Mouse (Mus musculus) hindbrain, embryonic 14.5 days (tissue): ENCODE measurements at regions not wholly inside any gene's neighbourhood (a gene's known extent, or its start where the extent isn't known, plus 50 kb on each side); places are given as distances from the start of the nearest gene placed in this dataset.

Experiments used
- ATAC-seq: fragments of 200-750 bp; cut with Nextera tagmentation; 2 replicates; pipeline ENCODE4 v1.8.0; 2017; ENCODE audit warnings: moderate number of reproducible peaks, mild to moderate bottlenecking, moderate TSS enrichment, moderate library complexity; ENCODE audit not compliant: low FRiP score
- DNase-seq: peaks from one replicate; pipeline ENCODE4 v3.0.0-alpha.2; 2015; ENCODE audit warnings: low spot score
- H3K27ac ChIP-seq: fragments of 300-500 bp; sonication (generic); 2 replicates; pipeline ENCODE4 v1.5.1; 2014; ENCODE audit warnings: mild to moderate bottlenecking, moderate library complexity
- H3K27me3 ChIP-seq: fragments of 300-500 bp; sonication (generic); 2 replicates; pipeline ENCODE4 v1.6.1; 2014; ENCODE audit warnings: mild to moderate bottlenecking, low read length, mixed read lengths; ENCODE audit not compliant: control insufficient read depth, insufficient read depth
- H3K36me3 ChIP-seq: fragments of 300-500 bp; sonication (generic); replicated peaks from 2 replicates; pipeline ENCODE4 v1.6.1; 2014; ENCODE audit not compliant: control insufficient read depth, insufficient read depth
- H3K4me1 ChIP-seq: fragments of 300-500 bp; sonication (generic); replicated peaks from 2 replicates; pipeline ENCODE4 v1.6.1; 2014; ENCODE audit warnings: antibody characterized with exemption, low read length, mixed read lengths; ENCODE audit not compliant: control insufficient read depth, insufficient read depth
- H3K4me2 ChIP-seq: fragments of 300-500 bp; sonication (generic); replicated peaks from 2 replicates; pipeline ENCODE4 v1.6.1; 2014; ENCODE audit warnings: mild to moderate bottlenecking, moderate library complexity
- H3K4me3 ChIP-seq: fragments of 300-500 bp; sonication (generic); replicated peaks from 2 replicates; pipeline ENCODE4 v1.5.1; 2014; ENCODE audit warnings: mild to moderate bottlenecking, low read length
- H3K9ac ChIP-seq: fragments of 300-500 bp; sonication (generic); 2 replicates; pipeline ENCODE4 v1.6.1; 2014
- H3K9me3 ChIP-seq: fragments of 300-500 bp; sonication (generic); 2 replicates; pipeline ENCODE4 v1.6.1; 2016; ENCODE audit warnings: low read length; ENCODE audit not compliant: control insufficient read depth
- WGBS: fragments of 180-500 bp; shearing (Covaris S2); extraction: QIAGEN DNeasy Blood & Tissue Kit; methylation state at CpG from one replicate; pipeline ENCODE4 v1.1.7; 2014; 5-methylcytosine and 5-hydroxymethylcytosine counted together

GRCm38 (mm10) chr1:141897924-141898455 is 1652.0 kb downstream of the Kcnt2 start:
- no peak overlapping the region for H3K4me3 ChIP-seq
- WGBS: 82% methylated on average over 8 of the region's 8 CpGs
- no peaks in the 10 kb centered on the region for H3K4me1 ChIP-seq
- no peaks in the 10 kb centered on the region for H3K36me3 ChIP-seq
- no peaks in the 10 kb centered on the region for H3K9me3 ChIP-seq
- ATAC-seq (no peak), DNase-seq (no peak)
- H3K27ac ChIP-seq: no peak overlapping the region
- H3K9ac ChIP-seq: no peak overlapping the region
- no peaks in the 10 kb centered on the region for H3K27me3 ChIP-seq
- no peak overlapping the region for H3K4me2 ChIP-seq

- H3K4me3 ChIP-seq: no peak overlapping the region
- DNase-seq (no peak), ATAC-seq (no peak)
- WGBS: 91% methylated on average over 7 of the region's 7 CpGs
- H3K27ac ChIP-seq: no peak overlapping the region
- no peaks in the 10 kb centered on the region for H3K27me3 ChIP-seq
- H3K9ac ChIP-seq: no peak overlapping the region
- no peaks in the 10 kb centered on the region for H3K9me3 ChIP-seq
- H3K36me3 ChIP-seq: no peaks in the 10 kb centered on the region
- H3K4me1 ChIP-seq: no peaks in the 10 kb centered on the region
- H3K4me2 ChIP-seq: no peak overlapping the region
Observed at GRCm38 (mm10) chr1:141911714-141912398, 1665.9 kb downstream of the Kcnt2 start.

- WGBS: 82% methylated on average over 1 of the region's 1 CpGs
Observed at GRCm38 (mm10) chr1:141926194-141926593, 1680.2 kb downstream of the Kcnt2 start.

GRCm38 (mm10) chr1:141926804-141927203 is 1680.8 kb downstream of the Kcnt2 start:
- Histone ChIP-seq H3K4me1 (no peaks in the 10 kb centered on the region), H3K4me3 (no peak overlapping the region), H3K36me3 (no peaks in the 10 kb centered on the region), H3K9me3 (no peaks in the 10 kb centered on the region), H3K27me3 (no peaks in the 10 kb centered on the region), H3K27ac (0 out of 2 replicates have a peak overlapping the region, but pooled peaks have one; percentile 27), H3K9ac (no peak overlapping the region), H3K4me2 (no peak overlapping the region)
- ATAC-seq: no peak
- WGBS: 59% methylated on average over 4 of the region's 4 CpGs
- DNase-seq: no peak

More at GRCm38 (mm10) chr1:141926194-141926593, 1680.2 kb downstream of the Kcnt2 start:
- no peak overlapping the region for H3K4me3 ChIP-seq
- H3K4me2 ChIP-seq: no peak overlapping the region
- ATAC-seq (0 out of 2 replicates have a peak, but pooled peaks have one; percentile 57), DNase-seq (no peak)
- no peaks in the 10 kb centered on the region for H3K4me1 ChIP-seq
- H3K36me3 ChIP-seq: no peaks in the 10 kb centered on the region
- H3K9ac ChIP-seq: no peak overlapping the region
- no peak overlapping the region for H3K27ac ChIP-seq
- H3K27me3 ChIP-seq: no peaks in the 10 kb centered on the region
- no peaks in the 10 kb centered on the region for H3K9me3 ChIP-seq

- Histone ChIP-seq H3K4me2 (no peak overlapping the region), H3K36me3 (no peaks in the 10 kb centered on the region), H3K4me1 (no peaks in the 10 kb centered on the region), H3K4me3 (no peak overlapping the region), H3K9me3 (no peaks in the 10 kb centered on the region), H3K27me3 (no peaks in the 10 kb centered on the region), H3K27ac (no peak overlapping the region), H3K9ac (no peak overlapping the region)
- DNase-seq (no peak), ATAC-seq (no peak)
- 92% methylated on average over 1 of the region's 1 CpGs for whole genome bisulfite sequencing
Observed at GRCm38 (mm10) chr1:141948055-141948454, 1692.4 kb upstream of the B3galt2 start.

GRCm38 (mm10) chr1:141954323-141954867 is 1686.1 kb upstream of the B3galt2 start:
- ATAC-seq: peak; percentile 43; the same call in 1 of the 2 replicates
- Histone ChIP-seq H3K4me3 (no peak overlapping the region), H3K27me3 (no peaks in the 10 kb centered on the region), H3K27ac (no peak overlapping the region), H3K9me3 (no peaks in the 10 kb centered on the region), H3K36me3 (no peaks in the 10 kb centered on the region), H3K4me1 (no peaks in the 10 kb centered on the region), H3K9ac (no peak overlapping the region), H3K4me2 (no peak overlapping the region)
- peak; percentile 23 for DNase-seq
- 73% methylated on average over 2 of the region's 2 CpGs for WGBS

GRCm38 (mm10) chr1:141961743-141962142 is 1678.7 kb upstream of the B3galt2 start:
- no peaks in the 10 kb centered on the region for H3K27me3 ChIP-seq
- H3K27ac ChIP-seq: no peak overlapping the region
- whole genome bisulfite sequencing: 2% methylated on average over 2 of the region's 2 CpGs
- ATAC-seq (no peak), DNase-seq (peak; percentile 24)
- H3K4me3 ChIP-seq: no peak overlapping the region
- no peaks in the 10 kb centered on the region for H3K9me3 ChIP-seq
- no peaks in the 10 kb centered on the region for H3K4me1 ChIP-seq
- H3K36me3 ChIP-seq: no peaks in the 10 kb centered on the region
- H3K4me2 ChIP-seq: no peak overlapping the region
- H3K9ac ChIP-seq: no peak overlapping the region

- Histone ChIP-seq H3K27ac (no peak overlapping the region), H3K27me3 (no peaks in the 10 kb centered on the region), H3K4me1 (no peaks in the 10 kb centered on the region), H3K4me2 (no peak overlapping the region), H3K9me3 (no peaks in the 10 kb centered on the region), H3K4me3 (no peak overlapping the region), H3K36me3 (no peaks in the 10 kb centered on the region), H3K9ac (no peak overlapping the region)
- 80% methylated on average over 5 of the region's 5 CpGs for WGBS
- ATAC-seq (no peak), DNase-seq (no peak)
Observed at GRCm38 (mm10) chr1:141968133-141968532, 1672.3 kb upstream of the B3galt2 start.

- no peaks in the 10 kb centered on the region for H3K27me3 ChIP-seq
- no peaks in the 10 kb centered on the region for H3K4me1 ChIP-seq
- no peak overlapping the region for H3K4me3 ChIP-seq
- no peaks in the 10 kb centered on the region for H3K9me3 ChIP-seq
- no peak overlapping the region for H3K9ac ChIP-seq
- no peak overlapping the region for H3K27ac ChIP-seq
- no peak for ATAC-seq
- no peak for DNase-seq
- H3K4me2 ChIP-seq: no peak overlapping the region
- H3K36me3 ChIP-seq: no peaks in the 10 kb centered on the region
Observed at GRCm38 (mm10) chr1:141974329-141974728, 1666.1 kb upstream of the B3galt2 start.
